Mouse (Mus musculus) liver, embryonic 14.5 days (tissue): ENCODE data around the gene Ifitm6.

ENCODE experiments used
- CTCF ChIP-seq: IDR thresholded peaks from 2 replicates; pipeline ENCODE4 v1.5.1; 2016; ENCODE audit warnings: antibody characterized with exemption, low read depth, control low read depth
- EP300 ChIP-seq: IDR thresholded peaks from 2 replicates; pipeline ENCODE4 v1.6.1; 2016; ENCODE audit warnings: antibody characterized with exemption, low read depth

DNA sequence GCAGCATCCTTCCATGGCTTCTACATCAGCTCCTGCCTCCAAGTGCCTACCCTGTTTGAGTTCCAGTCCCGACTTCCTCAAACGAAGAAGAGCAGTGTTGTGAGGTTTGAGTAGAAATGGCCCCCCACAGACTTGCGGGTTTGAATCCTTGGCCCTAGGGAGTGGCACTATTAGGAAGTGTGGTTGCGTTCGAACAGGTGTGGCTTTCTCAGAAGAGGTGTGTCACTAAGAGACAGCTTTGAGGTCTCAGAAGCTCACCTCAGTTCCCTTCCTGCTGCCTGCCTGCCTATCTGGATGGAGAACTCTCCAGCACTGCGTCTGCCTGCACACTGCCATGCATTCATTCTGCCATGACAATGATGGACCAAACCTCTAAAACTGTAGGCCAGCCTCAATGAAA is 11.3 kb downstream of the Ifitm6 start:
- no peak for TF ChIP-seq CTCF
- TF ChIP-seq EP300: no peak
